In genomic region chr12:30912840-30913239, GRCm38 (mm10) we compare ENCODE assay signal across 8 mouse cellular contexts. TPM values are rescaled to one million over a fixed set of nuclear protein-coding genes. Genes with fewer than 3 reads are reported as not detected.
DNase-seq lines count a peak whose midpoint lies in the region.

No protein-coding gene starts in this region.

- H3K9me3 ChIP-seq in forebrain, embryonic 10.5 days = no peaks in the 10 kb centered on the region

- H3K27me3 ChIP-seq in forebrain, embryonic 10.5 days (ENCODE audit: poor library complexity, severe bottlenecking) = no peaks in the 10 kb centered on the region

- peaks cover 3% of the 10 kb centered on the region; the same call in 1 of the 2 replicates for H3K36me3 ChIP-seq in forebrain, embryonic 10.5 days (replicated peaks)

- H3K4me3 ChIP-seq in forebrain, embryonic 10.5 days = peak overlapping the region; percentile 76

- H3K27ac ChIP-seq in forebrain, embryonic 10.5 days = no peak overlapping the region

- peak; percentile 8 to 12 for DNase-seq in cerebellum, postnatal 10 days
- no peak for DNase-seq in cerebellum, postnatal 14 days
- no peak for DNase-seq in forebrain, embryonic 10.5 days (ENCODE audit: extremely low spot score, low spot score)
- DNase-seq in kidney, adult 8-10 months = peak; percentile 27 to 35
- DNase-seq in lung, postnatal 36 days = peak; percentile 11
- DNase-seq in adipocyte (ENCODE audit: low spot score) = no peak
- no peak for DNase-seq in thymus, postnatal 4 days
- no peak for DNase-seq in cerebellum, postnatal 36 days

- WGBS in forebrain, embryonic 10.5 days = 60% methylated on average over 3 of the region's 3 CpGs

- H3K4me1 ChIP-seq in forebrain, embryonic 10.5 days = peaks cover 21% of the 10 kb centered on the region

RNA-seq across cellular contexts. Expression of gene Sh3yl1, which starts 1.4 kb away (rescaled TPM):
- polyA plus RNA-seq in forebrain, embryonic 10.5 days (2016; fragmentation: Nextera tagmentation; extraction: Ambion mirVana) = 14.4 and 14.8 TPM in 2 replicates

RNA-seq across cellular contexts. Expression of gene Acp1, which starts 1.5 kb away (rescaled TPM):
- 235 and 246 TPM in 2 replicates for polyA plus RNA-seq in forebrain, embryonic 10.5 days (2016; fragmentation: Nextera tagmentation; extraction: Ambion mirVana)

RNA-seq across cellular contexts. Expression of gene Alkal2, which starts 28.7 kb away (rescaled TPM):
- 3.2 and 5.0 TPM in 2 replicates for polyA plus RNA-seq in forebrain, embryonic 10.5 days (2016; fragmentation: Nextera tagmentation; extraction: Ambion mirVana)

Comparison
In these comparisons a context has a peak if more than half of its experiments do, and no peak if none do; other contexts are left out.
1. DNase-seq: peak in cerebellum, postnatal 10 days (2 of 2), kidney, adult 8-10 months (2 of 2) and lung, postnatal 36 days (single experiment); none in cerebellum, postnatal 14 days (0 of 2), forebrain, embryonic 10.5 days (single experiment), adipocyte (single experiment), thymus, postnatal 4 days (single experiment) and cerebellum, postnatal 36 days (0 of 2).